Mouse (Mus musculus): ENCODE data around the gene Pramel1.
"Not testable (repeated sequence)": the region's sequence is repeated elsewhere in the genome, so short reads cannot be mapped to it uniquely, and the experiment has no call there.

Pramel1 gene

GRCm38 (mm10) chr4:143394181-143394580, at the start of gene Pramel1:
Gene Pramel1 (plus strand): TSS chr4:143394428.
- no peak for DNase-seq

GRCm38 (mm10) chr4:143345491-143345890, 48.7 kb upstream of the Pramel1 start:
- DNase-seq = not testable (repeated sequence)

GRCm38 (mm10) chr4:143348678-143349077, 45.5 kb upstream of the Pramel1 start:
- DNase-seq = no peak

GRCm38 (mm10) chr4:143349484-143349906, 44.7 kb upstream of the Pramel1 start, which contains the start of gene Lrrc38:
Gene Lrrc38 (plus strand): TSS chr4:143349757.
- no peak for DNase-seq

- DNase-seq = no peak
These were observed 43.9 kb upstream of the Pramel1 start for GRCm38 (mm10) chr4:143350047-143351015.

- DNase-seq = no peak
These were observed 41.9 kb upstream of the Pramel1 start for GRCm38 (mm10) chr4:143352301-143352700.

GRCm38 (mm10) chr4:143361520-143361919, 32.7 kb upstream of the Pramel1 start:
- no peak for DNase-seq

- DNase-seq = no peak
These were observed 27.7 kb upstream of the Pramel1 start for GRCm38 (mm10) chr4:143366415-143367041.

GRCm38 (mm10) chr4:143379480-143379879, 14.7 kb upstream of the Pramel1 start:
- no peak for DNase-seq

GRCm38 (mm10) chr4:143379931-143380715, 14.1 kb upstream of the Pramel1 start:
- no peak for DNase-seq

GRCm38 (mm10) chr4:143380716-143381004, 13.6 kb upstream of the Pramel1 start:
- DNase-seq = peak; percentile 20

- DNase-seq = no peak
These were observed 12.1 kb upstream of the Pramel1 start for GRCm38 (mm10) chr4:143382163-143382562.

- no peak for DNase-seq
These were observed 10.6 kb upstream of the Pramel1 start for GRCm38 (mm10) chr4:143383646-143384045.

- peak; percentile 16 for DNase-seq
These were observed 5.1 kb upstream of the Pramel1 start for GRCm38 (mm10) chr4:143388955-143389702.

- DNase-seq = peak; percentile 13
These were observed 17.5 kb downstream of the Pramel1 start for GRCm38 (mm10) chr4:143411566-143412218.

- peak; percentile 96 for DNase-seq
These were observed 18.2 kb downstream of the Pramel1 start, which contains the start of gene Pramef8 for GRCm38 (mm10) chr4:143412219-143413092. Gene Pramef8 (plus strand): TSS chr4:143412426.

GRCm38 (mm10) chr4:143413621-143414020, 19.4 kb downstream of the Pramel1 start:
- no peak for DNase-seq

- no peak for DNase-seq
These were observed 19.9 kb downstream of the Pramel1 start for GRCm38 (mm10) chr4:143414121-143414520.

GRCm38 (mm10) chr4:143426770-143427169, 32.5 kb downstream of the Pramel1 start:
- not testable (repeated sequence) for DNase-seq

Data from kidney, adult 9 months (tissue).